Mouse (Mus musculus) embryonic fibroblast, embryonic 13.5 days (primary cell): ENCODE measurements at regions not wholly inside any gene's neighbourhood (a gene's known extent, or its start where the extent isn't known, plus 50 kb on each side); places are given as distances from the start of the nearest gene placed in this dataset.

ENCODE experiments used
- CTCF ChIP-seq: IDR thresholded peaks from 2 replicates; pipeline ENCODE4 v1.5.1; 2011; ENCODE audit warnings: mild to moderate bottlenecking, control low read depth, low read length, moderate library complexity, borderline replicate concordance; ENCODE audit not compliant: insufficient read depth
- POLR2A ChIP-seq: IDR thresholded peaks from 2 replicates; pipeline ENCODE4 v1.6.1; 2011; ENCODE audit warnings: low read depth, mild to moderate bottlenecking, control low read depth, low read length, moderate library complexity

- no peak for TF ChIP-seq CTCF
- no peak for TF ChIP-seq POLR2A
Measured at GRCm38 (mm10) chr1:193800998-193801397, 430.9 kb upstream of the Camk1g start.
